Mouse (Mus musculus) megakaryocyte, embryonic 14.5 days (primary cell): ENCODE measurements at regions not wholly inside any gene's neighbourhood (a gene's known extent, or its start where the extent isn't known, plus 50 kb on each side); places are given as distances from the start of the nearest gene placed in this dataset.

ENCODE experiments used
- FLI1 ChIP-seq: IDR thresholded peaks from 2 replicates; pipeline ENCODE4 v1.6.1; 2012; ENCODE audit warnings: low read length, inconsistent platforms, mixed read lengths
- GATA1 ChIP-seq: IDR thresholded peaks from 3 replicates; pipeline ENCODE4 v1.6.1; 2012; ENCODE audit warnings: mixed read lengths, low read length, inconsistent platforms, borderline replicate concordance

DNA sequence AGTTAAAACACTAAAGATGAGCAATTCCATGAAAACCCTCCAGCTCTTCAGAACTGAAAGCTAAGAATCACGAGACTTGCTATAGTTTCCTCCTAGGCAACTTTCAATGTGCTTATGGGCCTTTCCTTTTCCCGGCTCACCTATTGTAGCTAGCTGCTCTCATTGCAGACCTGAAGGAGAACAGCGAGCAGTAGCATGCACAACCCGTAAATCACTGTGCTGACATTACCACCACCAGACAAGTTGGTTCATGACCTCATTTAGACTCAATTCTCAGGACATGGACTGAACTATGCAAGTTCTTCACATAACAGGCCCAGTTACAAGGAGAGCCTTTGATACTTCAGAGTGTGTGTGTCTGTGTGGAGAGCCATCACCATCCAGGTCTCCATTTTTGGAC is 72.5 kb upstream of the Rbm19 start:
- TF ChIP-seq FLI1 (no peak), GATA1 (no peak)
